Mouse (Mus musculus) limb, embryonic 13.5 days (tissue): ENCODE results near the gene Mkrn2os. TPM values are rescaled to one million over a fixed set of nuclear protein-coding genes. Genes with fewer than 3 reads are reported as not detected.
"Not testable (repeated sequence)": the region's sequence is repeated elsewhere in the genome, so short reads cannot be mapped to it uniquely, and the experiment has no call there.

Experiments used
- ATAC-seq: fragments of 200-750 bp; cut with Nextera tagmentation; 2 replicates; pipeline ENCODE4 v1.8.0; 2017; ENCODE audit warnings: low read depth, moderate number of reproducible peaks, moderate TSS enrichment; ENCODE audit not compliant: low FRiP score
- H3K27ac ChIP-seq: fragments of 300-500 bp; sonication (generic); 2 replicates; pipeline ENCODE4 v1.5.1; 2015; ENCODE audit warnings: inconsistent platforms, mild to moderate bottlenecking, moderate library complexity
- H3K27me3 ChIP-seq: fragments of 300-500 bp; sonication (generic); 2 replicates; pipeline ENCODE4 v1.6.1; 2015; ENCODE audit warnings: mild to moderate bottlenecking, inconsistent platforms
- H3K36me3 ChIP-seq: fragments of 300-500 bp; sonication (generic); 2 replicates; pipeline ENCODE4 v1.6.1; 2015; ENCODE audit warnings: inconsistent platforms, mild to moderate bottlenecking, moderate library complexity
- H3K4me1 ChIP-seq: fragments of 300-500 bp; sonication (generic); 2 replicates; pipeline ENCODE4 v1.6.1; 2015; ENCODE audit warnings: inconsistent platforms
- H3K4me2 ChIP-seq: fragments of 300-500 bp; sonication (generic); replicated peaks from 2 replicates; pipeline ENCODE4 v1.6.1; 2015; ENCODE audit warnings: inconsistent platforms, mild to moderate bottlenecking, moderate library complexity
- H3K4me3 ChIP-seq: fragments of 300-500 bp; sonication (generic); 2 replicates; pipeline ENCODE4 v1.5.1; 2015; ENCODE audit warnings: moderate library complexity, mild to moderate bottlenecking, inconsistent platforms
- H3K9ac ChIP-seq: fragments of 300-500 bp; sonication (generic); 2 replicates; pipeline ENCODE4 v1.6.1; 2015; ENCODE audit warnings: mild to moderate bottlenecking, inconsistent platforms
- H3K9me3 ChIP-seq: fragments of 300-500 bp; sonication (generic); 2 replicates; pipeline ENCODE4 v1.6.1; 2016; ENCODE audit warnings: inconsistent platforms
- WGBS: fragments of 180-500 bp; shearing (Covaris S2); methylation state at CpG from one replicate; pipeline ENCODE4 v1.1.7; 2015; 5-methylcytosine and 5-hydroxymethylcytosine counted together
- polyA plus RNA-seq: library from polyadenylated mRNA; unstranded; fragments of >200 nt; fragmentation: Nextera tagmentation; extraction: Ambion mirVana; gene quantifications from 2 replicates; pipeline ENCODE4 v1.2.1, GENCODE M21; 2015

Mkrn2os gene
- 0.13 and 0.26 TPM in 2 replicates for polyA plus RNA-seq

GRCm38 (mm10) chr6:115592458-115592857 is at the start of gene Mkrn2os:
Mkrn2os (minus strand) TSS chr6:115592576.
- Histone ChIP-seq H3K9ac (no peak within 1 kb of the TSS), H3K36me3 (no peaks in the 10 kb centered on the region), H3K27me3 (no peaks in the 10 kb centered on the region), H3K4me2 (no peak within 1 kb of the TSS), H3K4me3 (no peak within 1 kb of the TSS), H3K4me1 (no peaks in the 10 kb centered on the region), H3K27ac (no peak within 1 kb of the TSS), H3K9me3 (no peaks in the 10 kb centered on the region)
- 48% methylated on average over 5 of the region's 5 CpGs for WGBS
- ATAC-seq, result no peak

- H3K36me3 ChIP-seq, result peaks cover 67% of the 10 kb centered on the region
- not testable (repeated sequence) for H3K4me1 ChIP-seq, H3K9me3 ChIP-seq, H3K9ac ChIP-seq, H3K4me2 ChIP-seq, H3K27ac ChIP-seq, ATAC-seq, H3K27me3 ChIP-seq, H3K4me3 ChIP-seq
- 92% methylated on average over 7 of the region's 7 CpGs for WGBS
Observed at GRCm38 (mm10) chr6:115638188-115638587, 45.8 kb upstream of the Mkrn2os start.

GRCm38 (mm10) chr6:115634015-115634414 is 41.6 kb upstream of the Mkrn2os start:
- H3K9me3 ChIP-seq, result no peaks in the 10 kb centered on the region
- no peak overlapping the region for H3K9ac ChIP-seq
- H3K4me1 ChIP-seq, result 0 out of 2 replicates have a peak, but pooled peaks cover 10% of the 10 kb centered on the region
- no peaks in the 10 kb centered on the region for H3K27me3 ChIP-seq
- no peak for ATAC-seq
- WGBS, result 98% methylated on average over 2 of the region's 2 CpGs
- H3K4me3 ChIP-seq, result no peak overlapping the region
- H3K36me3 ChIP-seq, result peaks cover 81% of the 10 kb centered on the region
- no peak overlapping the region for H3K27ac ChIP-seq
- H3K4me2 ChIP-seq, result no peak overlapping the region

- H3K27me3 ChIP-seq, result no peaks in the 10 kb centered on the region
- 69% methylated on average over 3 of the region's 3 CpGs for WGBS
- H3K9ac ChIP-seq, result no peak overlapping the region
Observed at GRCm38 (mm10) chr6:115631056-115631795, 38.9 kb upstream of the Mkrn2os start.

GRCm38 (mm10) chr6:115626121-115626520 is 33.7 kb upstream of the Mkrn2os start:
- Histone ChIP-seq H3K4me1 (no peaks in the 10 kb centered on the region), H3K27me3 (no peaks in the 10 kb centered on the region), H3K9ac (no peak overlapping the region), H3K9me3 (no peaks in the 10 kb centered on the region), H3K4me3 (no peak overlapping the region), H3K36me3 (peaks cover 93% of the 10 kb centered on the region), H3K4me2 (no peak overlapping the region), H3K27ac (no peak overlapping the region)
- 88% methylated on average over 5 of the region's 5 CpGs for WGBS
- no peak for ATAC-seq

More at GRCm38 (mm10) chr6:115631056-115631795, 38.9 kb upstream of the Mkrn2os start:
- no peak overlapping the region for H3K4me2 ChIP-seq
- peaks cover 90% of the 10 kb centered on the region for H3K36me3 ChIP-seq
- no peaks in the 10 kb centered on the region for H3K9me3 ChIP-seq
- no peak overlapping the region for H3K4me3 ChIP-seq
- ATAC-seq, result no peak
- H3K27ac ChIP-seq, result no peak overlapping the region; the same call in 1 of the 2 replicates
- 0 out of 2 replicates have a peak, but pooled peaks cover 10% of the 10 kb centered on the region for H3K4me1 ChIP-seq

GRCm38 (mm10) chr6:115620942-115621341 is 28.6 kb upstream of the Mkrn2os start:
- H3K27me3 ChIP-seq, result no peaks in the 10 kb centered on the region
- no peak overlapping the region for H3K27ac ChIP-seq
- H3K4me3 ChIP-seq, result no peak overlapping the region
- no peak overlapping the region for H3K4me2 ChIP-seq
- peaks cover 99% of the 10 kb centered on the region for H3K36me3 ChIP-seq
- H3K4me1 ChIP-seq, result no peaks in the 10 kb centered on the region
- no peak overlapping the region for H3K9ac ChIP-seq
- no peak for ATAC-seq
- no peaks in the 10 kb centered on the region for H3K9me3 ChIP-seq
- WGBS, result 28% methylated on average over 1 of the region's 1 CpGs

- H3K36me3 ChIP-seq, result peaks cover 99% of the 10 kb centered on the region
- 76% methylated on average over 10 of the region's 10 CpGs for WGBS
Observed at GRCm38 (mm10) chr6:115619818-115620217, 27.4 kb upstream of the Mkrn2os start.

GRCm38 (mm10) chr6:115615983-115616382 is 23.6 kb upstream of the Mkrn2os start:
- H3K4me1 ChIP-seq, result no peaks in the 10 kb centered on the region
- H3K36me3 ChIP-seq, result peaks cover 98% of the 10 kb centered on the region
- WGBS, result 87% methylated on average over 3 of the region's 3 CpGs
- no peak for ATAC-seq
- H3K4me3 ChIP-seq, result no peak overlapping the region
- no peak overlapping the region for H3K4me2 ChIP-seq
- H3K27me3 ChIP-seq, result no peaks in the 10 kb centered on the region
- H3K27ac ChIP-seq, result no peak overlapping the region
- no peak overlapping the region for H3K9ac ChIP-seq
- no peaks in the 10 kb centered on the region for H3K9me3 ChIP-seq

More at GRCm38 (mm10) chr6:115619818-115620217, 27.4 kb upstream of the Mkrn2os start:
- no peak for ATAC-seq
- no peak overlapping the region for H3K27ac ChIP-seq
- H3K27me3 ChIP-seq, result no peaks in the 10 kb centered on the region
- no peaks in the 10 kb centered on the region for H3K4me1 ChIP-seq
- H3K9me3 ChIP-seq, result no peaks in the 10 kb centered on the region
- no peak overlapping the region for H3K9ac ChIP-seq
- H3K4me2 ChIP-seq, result no peak overlapping the region
- H3K4me3 ChIP-seq, result no peak overlapping the region

GRCm38 (mm10) chr6:115613793-115614192 is 21.4 kb upstream of the Mkrn2os start:
- Histone ChIP-seq H3K4me3 (no peak overlapping the region), H3K27me3 (no peaks in the 10 kb centered on the region), H3K4me1 (no peaks in the 10 kb centered on the region), H3K36me3 (peaks cover 92% of the 10 kb centered on the region), H3K27ac (no peak overlapping the region), H3K4me2 (no peak overlapping the region), H3K9me3 (no peaks in the 10 kb centered on the region), H3K9ac (no peak overlapping the region)
- ATAC-seq, result no peak

GRCm38 (mm10) chr6:115610301-115610700 is 17.9 kb upstream of the Mkrn2os start:
- Histone ChIP-seq H3K9me3 (no peaks in the 10 kb centered on the region), H3K4me2 (no peak overlapping the region), H3K27me3 (no peaks in the 10 kb centered on the region), H3K27ac (no peak overlapping the region), H3K9ac (no peak overlapping the region), H3K4me1 (no peaks in the 10 kb centered on the region), H3K36me3 (peaks cover 64% of the 10 kb centered on the region), H3K4me3 (no peak overlapping the region)
- WGBS, result 92% methylated on average over 5 of the region's 5 CpGs
- ATAC-seq, result no peak

GRCm38 (mm10) chr6:115609121-115609520 is 16.7 kb upstream of the Mkrn2os start:
- no peaks in the 10 kb centered on the region for H3K27me3 ChIP-seq
- H3K27ac ChIP-seq, result no peak overlapping the region
- H3K4me2 ChIP-seq, result no peak overlapping the region
- H3K36me3 ChIP-seq, result peaks cover 57% of the 10 kb centered on the region
- no peak overlapping the region for H3K4me3 ChIP-seq
- H3K9ac ChIP-seq, result no peak overlapping the region
- no peaks in the 10 kb centered on the region for H3K4me1 ChIP-seq
- no peaks in the 10 kb centered on the region for H3K9me3 ChIP-seq
- WGBS, result 74% methylated on average over 3 of the region's 3 CpGs
- ATAC-seq, result no peak

- ATAC-seq, result no peak
- 74% methylated on average over 4 of the region's 4 CpGs for WGBS
- Histone ChIP-seq H3K9me3 (no peaks in the 10 kb centered on the region), H3K36me3 (peaks cover 41% of the 10 kb centered on the region), H3K4me2 (no peak overlapping the region), H3K4me1 (peaks cover 10% of the 10 kb centered on the region), H3K9ac (no peak overlapping the region), H3K27me3 (no peaks in the 10 kb centered on the region), H3K4me3 (no peak overlapping the region), H3K27ac (no peak overlapping the region)
Observed at GRCm38 (mm10) chr6:115607429-115607828, 15.1 kb upstream of the Mkrn2os start.

- Histone ChIP-seq H3K4me2 (no peak overlapping the region), H3K4me1 (peaks cover 12% of the 10 kb centered on the region), H3K36me3 (peaks cover 32% of the 10 kb centered on the region), H3K9me3 (no peaks in the 10 kb centered on the region), H3K27me3 (no peaks in the 10 kb centered on the region), H3K4me3 (no peak overlapping the region), H3K9ac (no peak overlapping the region; the same call in 1 of the 2 replicates), H3K27ac (no peak overlapping the region)
- WGBS, result 91% methylated on average over 1 of the region's 1 CpGs
- ATAC-seq, result no peak
Observed at GRCm38 (mm10) chr6:115606461-115606860, 14.1 kb upstream of the Mkrn2os start.
